Mouse (Mus musculus) heart, postnatal 36 days (tissue): ENCODE measurements around the gene Tssk4. TPM values are rescaled to one million over a fixed set of nuclear protein-coding genes. Genes with fewer than 3 reads are reported as not detected.

ENCODE experiments used
- DNase-seq, 2 experiments: peaks; one replicate each; pipeline ENCODE4 v3.0.0; 2021 to 2022
- intact Hi-C: fragments of 180-260 bp; cut with DNase I; formaldehyde crosslinking; loops from one replicate; pipeline ENCODE4 v1.15.1; 2025
- total RNA-seq, 2 experiments: library from RNA; stranded (reverse); gene quantifications; 2 replicates each; pipeline ENCODE4 v1.2.3; 2021

The Tssk4 gene
- under 1 TPM; 0.51 to 0.61 TPM for total RNA-seq

DNA sequence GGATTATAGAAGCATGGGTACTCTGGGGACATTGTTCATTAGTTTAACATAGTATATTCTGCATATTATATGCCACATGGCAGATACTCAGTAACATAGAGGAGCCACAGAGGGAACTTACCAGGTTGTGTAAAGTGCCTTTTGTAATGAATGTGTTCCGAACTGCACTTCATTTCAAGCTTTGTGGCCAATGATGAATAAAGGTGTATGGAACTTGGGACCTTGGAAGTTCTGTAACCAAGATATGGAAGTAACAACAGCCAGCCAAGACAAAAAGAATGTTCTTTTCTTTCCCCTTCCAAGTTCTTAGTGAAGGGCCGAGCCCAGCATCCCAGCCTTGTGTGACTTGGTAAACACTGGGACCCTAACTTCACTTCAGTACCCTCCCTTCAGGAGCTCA, at the start of gene Tssk4:
Tssk4 (plus strand) TSS at position 301 of the 400 bp plus-strand sequence.
- no peak for DNase-seq
- intact Hi-C loops, result no loop called here

DNA sequence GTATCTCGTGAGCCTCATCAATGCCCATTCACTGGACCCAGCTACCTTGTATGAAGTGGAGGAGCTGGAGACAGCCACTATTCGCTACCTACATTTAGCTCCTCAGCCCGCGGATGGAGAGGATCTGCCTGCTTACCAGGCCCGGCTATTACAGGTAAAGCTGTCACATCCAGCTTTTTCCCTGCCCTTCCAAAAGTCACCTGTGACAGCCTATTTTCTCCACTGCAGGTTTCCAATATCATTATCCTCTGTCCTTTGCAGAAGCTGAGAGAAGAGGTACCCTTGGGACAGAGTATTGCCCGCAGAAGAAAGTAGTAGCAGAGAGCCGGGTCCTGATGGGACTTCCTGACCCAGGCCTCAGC, 46.7 kb upstream of the Tssk4 start, which contains the start of gene Irf9:
Irf9 (plus strand) TSS at position 301 of the 362 bp plus-strand sequence.
- intact Hi-C loops, result loop anchor here (2.0 kb wide), 1 partner anchor 104 kb away; no protein-coding TSS in a partner anchor
- DNase-seq, result no peak

GRCm38 (mm10) chr14:55603633-55604576, 46.1 kb upstream of the Tssk4 start:
- peak; percentile 90 to 93 for DNase-seq
- intact Hi-C loops, result loop anchor here (2.0 kb wide), 2 partner anchors 27 to 105 kb away; no protein-coding TSS in a partner anchor

DNA sequence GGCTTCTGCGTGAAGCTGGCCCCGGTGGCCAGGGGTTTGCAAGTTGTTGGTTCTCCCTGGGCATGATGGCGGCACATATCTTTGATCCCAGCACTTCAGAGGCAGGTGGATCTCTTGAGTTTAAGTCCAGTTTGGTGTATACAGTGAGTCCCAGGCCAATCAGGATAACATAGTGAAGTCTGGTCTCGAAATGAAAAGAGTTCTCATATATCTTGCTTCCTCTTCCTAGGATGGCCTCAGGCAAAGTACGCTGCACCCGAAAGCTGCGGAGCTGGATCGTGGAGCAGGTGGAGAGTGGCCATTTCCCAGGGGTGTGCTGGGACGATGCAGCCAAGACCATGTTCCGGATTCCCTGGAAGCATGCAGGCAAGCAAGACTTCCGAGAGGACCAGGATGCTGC, 45.2 kb upstream of the Tssk4 start:
- DNase-seq, result no peak
- intact Hi-C loops, result loop anchor here (2.0 kb wide), 1 partner anchor 26 kb away; no protein-coding TSS in a partner anchor

- no peak for DNase-seq
- intact Hi-C loops, result loop anchor here (2.0 kb wide), 2 partner anchors 13 to 25 kb away; no protein-coding TSS in a partner anchor
Observed at GRCm38 (mm10) chr14:55605743-55606459, 44.1 kb upstream of the Tssk4 start.

DNA sequence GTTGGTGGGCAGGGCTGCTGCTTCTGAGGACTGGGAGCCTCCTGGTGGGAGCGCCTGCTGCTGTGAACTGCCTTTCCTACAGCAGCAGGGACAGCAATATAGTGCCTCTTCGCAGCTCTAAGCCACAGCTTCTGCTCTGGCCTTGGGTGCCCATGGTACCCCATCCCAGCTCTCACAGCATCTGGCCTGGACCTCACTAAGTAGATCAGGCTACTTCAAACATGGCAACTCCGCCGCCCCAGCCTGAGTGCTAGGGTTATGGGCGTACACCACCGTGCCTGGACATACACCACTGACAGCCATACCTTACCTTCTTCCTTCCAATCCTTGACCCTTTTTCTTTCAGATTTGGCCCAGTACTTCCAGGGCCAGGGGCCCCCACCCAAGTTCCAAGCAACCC, 41.6 kb upstream of the Tssk4 start:
- intact Hi-C loops, result no loop called here
- no peak for DNase-seq

DNA sequence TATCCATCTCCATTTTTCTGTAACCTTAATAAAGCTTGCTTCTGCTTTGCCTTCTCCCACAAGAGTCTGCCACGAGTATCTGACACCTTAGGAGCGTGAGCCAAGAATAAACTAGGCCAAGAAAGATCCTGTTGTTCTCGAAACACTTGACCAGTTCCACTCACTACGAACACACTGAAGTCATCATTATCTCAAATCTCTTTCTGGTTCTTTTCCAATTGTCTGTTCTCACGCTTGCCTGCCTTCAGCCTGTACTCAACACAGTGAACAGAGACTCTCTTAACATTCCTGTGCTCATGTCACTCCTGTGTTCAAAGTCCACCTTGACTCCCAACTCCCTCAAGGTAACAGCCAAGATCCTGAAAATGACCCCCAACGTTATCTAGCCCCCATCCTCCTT, 36.6 kb upstream of the Tssk4 start:
- intact Hi-C loops, result no loop called here
- DNase-seq, result no peak

DNA sequence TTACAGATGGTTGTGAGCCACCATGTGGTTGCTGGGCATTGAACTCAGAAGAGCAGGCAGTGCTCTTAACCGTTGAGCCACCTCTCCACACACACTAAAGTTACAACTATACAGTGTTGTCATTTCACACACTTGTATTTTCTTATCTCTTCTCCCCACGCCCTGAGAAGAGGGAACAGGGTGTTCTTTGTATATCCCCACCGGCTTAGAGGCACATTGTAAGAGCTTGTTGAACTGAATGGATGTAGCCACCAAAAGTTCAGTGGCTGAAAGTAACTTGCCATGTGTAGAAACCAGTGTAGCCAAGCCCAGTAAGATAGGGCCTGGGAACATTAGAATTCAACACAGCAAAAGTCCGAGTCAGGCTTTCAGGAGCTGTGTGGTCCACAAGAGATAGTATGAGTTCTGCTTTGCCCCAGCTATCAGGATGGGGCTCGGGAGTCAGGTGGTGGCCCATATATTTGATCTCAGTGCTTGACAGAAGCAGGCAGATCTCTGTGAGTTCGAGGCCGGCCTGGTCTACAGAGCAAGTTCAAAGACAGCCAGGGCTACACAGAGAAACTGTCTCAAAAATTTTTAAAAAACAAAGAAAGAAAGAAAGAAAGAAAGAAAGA, 35.3 kb upstream of the Tssk4 start:
- intact Hi-C loops, result no loop called here
- DNase-seq, result no peak

GRCm38 (mm10) chr14:55615876-55616275, 34.1 kb upstream of the Tssk4 start:
- no peak for DNase-seq
- intact Hi-C loops, result no loop called here

DNA sequence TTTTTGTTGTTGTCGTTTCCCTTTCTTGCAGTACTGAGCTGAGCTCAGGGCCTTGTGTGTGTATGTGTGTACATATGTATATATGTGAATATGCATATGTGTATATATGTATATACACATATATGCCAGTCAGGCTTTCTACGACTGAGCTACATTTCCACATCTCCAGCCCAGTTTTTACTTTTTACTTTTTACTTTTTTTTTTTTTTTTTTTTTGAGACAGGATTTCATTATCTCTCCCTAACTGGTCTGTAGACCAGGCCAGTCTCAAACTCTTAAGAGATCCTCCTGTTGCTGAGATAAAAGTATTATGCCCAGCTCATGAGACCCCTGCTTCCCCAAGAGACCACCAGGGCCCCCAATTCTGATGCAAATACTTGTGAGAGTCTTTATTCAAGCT, 33.1 kb upstream of the Tssk4 start:
- no peak for DNase-seq
- intact Hi-C loops, result no loop called here

DNA sequence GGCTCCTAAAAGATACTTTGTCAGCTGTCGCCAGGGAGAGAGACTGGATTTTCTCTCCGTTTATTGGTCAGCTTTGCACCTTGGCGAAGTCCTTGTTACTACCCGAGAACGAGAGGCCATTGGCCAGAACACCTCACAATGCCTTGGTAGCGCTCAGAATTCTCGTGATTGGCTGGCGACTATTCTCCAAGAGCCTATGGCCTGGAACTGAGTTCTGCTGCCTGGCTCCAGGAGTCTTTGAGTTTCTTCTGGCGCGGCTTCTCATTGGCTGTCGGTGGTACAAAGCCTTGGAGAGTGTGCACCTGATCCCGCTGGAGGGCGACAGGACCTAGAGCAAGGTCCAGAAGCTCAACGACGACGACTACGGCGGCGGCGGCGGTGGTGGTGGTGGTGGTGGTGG, 32.2 kb upstream of the Tssk4 start, which contains the start of gene Rec8:
Rec8 (plus strand) TSS at position 216 of the 400 bp plus-strand sequence.
- DNase-seq, result no peak
- intact Hi-C loops, result no loop called here

DNA sequence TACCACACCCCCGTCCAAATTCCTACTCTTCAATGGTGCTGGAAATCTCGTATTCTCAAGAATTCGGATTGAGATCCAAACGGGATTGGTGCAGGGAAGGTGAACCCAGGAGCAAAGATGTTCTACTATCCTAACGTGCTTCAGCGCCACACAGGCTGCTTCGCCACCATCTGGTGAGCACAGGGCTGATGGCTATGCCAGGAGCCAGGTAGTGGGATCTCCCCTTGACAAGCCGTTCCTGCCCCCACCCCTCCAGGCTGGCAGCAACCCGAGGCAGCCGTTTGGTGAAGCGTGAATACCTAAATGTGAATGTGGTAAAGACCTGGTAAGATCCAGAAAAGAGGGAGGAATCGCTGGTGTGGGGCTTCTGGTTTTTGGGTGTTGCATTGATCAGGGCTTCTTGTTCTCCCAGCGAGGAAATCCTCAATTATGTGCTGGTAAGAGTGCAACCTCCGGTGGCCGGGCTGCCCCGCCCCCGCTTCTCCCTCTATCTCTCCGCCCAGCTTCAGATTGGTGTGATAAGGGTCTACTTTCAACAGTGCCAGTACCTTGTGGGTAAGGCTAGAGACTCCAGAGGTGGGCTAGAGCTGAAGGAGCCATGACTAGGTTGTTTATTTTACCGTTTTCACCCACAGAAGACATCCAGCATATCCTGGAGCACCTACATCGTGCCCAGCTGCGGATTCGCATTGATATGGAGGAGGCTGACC, 31.3 kb upstream of the Tssk4 start:
- intact Hi-C loops, result no loop called here
- no peak for DNase-seq

GRCm38 (mm10) chr14:55628077-55628827, 21.7 kb upstream of the Tssk4 start:
- DNase-seq, result no peak
- intact Hi-C loops, result loop anchor here (10.0 kb wide), 1 partner anchor 267 kb away; no protein-coding TSS in a partner anchor

DNA sequence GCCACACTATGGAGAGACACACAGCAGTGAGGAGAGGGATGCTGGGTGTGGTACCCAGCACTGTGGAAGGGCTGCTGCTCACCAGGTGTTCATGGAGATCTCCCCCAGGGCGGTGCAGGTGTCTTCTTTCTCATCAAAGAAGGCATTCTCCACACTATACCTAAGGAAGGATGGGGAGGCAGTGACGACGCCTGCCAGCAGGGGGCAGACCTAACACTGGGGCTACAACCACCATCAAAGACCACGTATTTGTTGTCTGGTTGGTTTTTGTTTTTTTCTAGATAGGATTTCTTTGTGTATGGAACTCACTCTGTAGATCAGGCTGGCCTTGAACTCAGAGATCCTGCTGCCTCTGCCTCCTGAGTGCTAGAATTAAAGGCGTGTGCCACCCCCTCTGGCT, 20.7 kb upstream of the Tssk4 start:
- peak; percentile 55 to 77 for DNase-seq
- intact Hi-C loops, result loop anchor here (1.0 to 10.0 kb wide), 2 partner anchors 114 to 265 kb away; no protein-coding TSS in a partner anchor

DNA sequence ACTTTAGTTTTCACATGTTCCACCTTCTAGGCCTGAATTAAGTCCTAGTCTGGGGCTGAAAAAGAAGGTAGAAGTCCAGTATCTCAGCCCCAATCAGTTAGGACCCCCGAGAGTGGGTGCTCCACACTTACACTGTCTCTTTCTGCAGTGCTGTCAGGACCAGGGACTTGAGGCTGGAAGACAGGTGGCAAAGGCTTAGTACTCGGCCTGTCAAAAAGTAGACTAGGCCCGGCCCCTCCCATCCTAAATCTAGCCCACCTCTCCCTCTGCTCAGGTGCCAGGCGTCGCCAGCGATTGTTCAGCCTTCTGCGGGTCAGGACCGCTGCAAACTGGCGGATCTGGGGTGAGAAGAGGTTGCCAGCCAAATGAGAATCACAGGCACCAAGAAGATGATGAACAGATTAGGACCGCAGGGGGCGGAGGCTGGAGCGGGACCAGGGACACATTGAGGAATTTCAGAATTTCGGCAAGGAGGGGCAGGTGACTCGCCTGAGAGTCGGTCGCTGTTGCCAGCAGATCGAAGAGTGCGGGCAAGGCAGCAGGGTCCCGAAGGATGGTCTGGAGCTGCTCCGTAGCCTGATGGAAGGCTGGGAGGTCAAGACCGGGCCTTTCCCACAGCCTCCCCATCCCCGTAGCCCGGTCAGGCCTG, 15.0 kb upstream of the Tssk4 start:
- DNase-seq, result no peak
- intact Hi-C loops, result loop anchor here (2.0 to 5.0 kb wide), 3 partner anchors 26 to 87 kb away; partner anchors contain the start of genes Gmpr2, Mdp1, Nedd8 and Rabggta

- DNase-seq, result peak; percentile 84 to 89
- intact Hi-C loops, result loop anchor here (2.0 to 5.0 kb wide), 3 partner anchors 25 to 87 kb away; partner anchors contain the start of genes Gmpr2, Mdp1, Nedd8 and Rabggta
Observed at GRCm38 (mm10) chr14:55635523-55636007, 14.4 kb upstream of the Tssk4 start, which contains the start of gene Ipo4. Gene Ipo4 (minus strand): TSS chr14:55635957.

DNA sequence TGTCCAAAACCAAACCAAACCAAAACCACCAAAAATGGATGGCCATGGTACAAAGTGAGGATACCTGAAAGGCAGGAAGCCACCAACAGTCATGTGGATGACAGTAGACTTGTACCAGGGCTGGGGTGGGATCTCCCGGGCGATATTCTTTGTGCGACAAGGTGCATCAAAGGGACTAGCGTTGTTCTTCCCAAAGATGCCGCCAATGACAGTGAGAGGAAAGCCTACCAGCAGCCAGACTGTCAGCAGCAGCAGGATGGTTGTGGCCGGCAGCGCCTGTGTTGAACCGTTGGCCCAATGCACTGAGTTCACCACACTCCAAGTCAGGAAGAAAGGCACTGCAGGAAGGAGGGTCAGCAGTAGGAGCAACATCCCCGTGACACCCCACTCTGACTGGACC, 12.2 kb upstream of the Tssk4 start, which contains the start of gene Gm49378:
Gm49378 (minus strand) TSS at position 101 of the 400 bp plus-strand sequence.
- intact Hi-C loops, result loop anchor here (5.0 kb wide), 2 partner anchors 35 to 85 kb away; partner anchors contain the start of genes Gmpr2, Nedd8 and Rabggta
- no peak for DNase-seq

GRCm38 (mm10) chr14:55640816-55641215, 9.2 kb upstream of the Tssk4 start:
- intact Hi-C loops, result no loop called here
- DNase-seq, result no peak
